Mouse (Mus musculus): Measurements from ENCODE around the gene Cep170.
A peak's percentile ranks its signal among the peaks of the same experiment; 100 is the strongest.

Cep170 gene

GRCm38 (mm10) chr1:176825084-176825483 lies 11.2 kb upstream of the Cep170 start:
- no peak for DNase-seq (ENCODE audit: low spot score)

- DNase-seq (ENCODE audit: low spot score), result no peak
Measured at GRCm38 (mm10) chr1:176824611-176825010, 10.7 kb upstream of the Cep170 start.

GRCm38 (mm10) chr1:176823889-176824288 lies 10.0 kb upstream of the Cep170 start:
- no peak for DNase-seq (ENCODE audit: low spot score)

- DNase-seq (ENCODE audit: low spot score), result no peak
Measured at GRCm38 (mm10) chr1:176822949-176823348, 9.1 kb upstream of the Cep170 start.

- no peak for DNase-seq (ENCODE audit: low spot score)
Measured at GRCm38 (mm10) chr1:176821929-176822328, 8.1 kb upstream of the Cep170 start.

GRCm38 (mm10) chr1:176818763-176819162 lies 4.9 kb upstream of the Cep170 start:
- DNase-seq (ENCODE audit: low spot score), result no peak

- DNase-seq (ENCODE audit: low spot score), result no peak
Measured at GRCm38 (mm10) chr1:176818147-176818546, 4.3 kb upstream of the Cep170 start.

- no peak for DNase-seq (ENCODE audit: low spot score)
Measured at GRCm38 (mm10) chr1:176816728-176817127, 2.9 kb upstream of the Cep170 start.

GRCm38 (mm10) chr1:176814591-176815062 lies 760 bp upstream of the Cep170 start, which contains the start of gene Sdccag8:
Gene Sdccag8, plus strand, starts transcription at chr1:176814660.
- DNase-seq (ENCODE audit: low spot score), result peak; percentile 94

GRCm38 (mm10) chr1:176813292-176814035 lies 403 bp downstream of the Cep170 start:
- peak; percentile 55 for DNase-seq (ENCODE audit: low spot score)

- DNase-seq (ENCODE audit: low spot score), result no peak
Measured at GRCm38 (mm10) chr1:176812491-176813291, 1.2 kb downstream of the Cep170 start.

GRCm38 (mm10) chr1:176811892-176812291 lies 2.0 kb downstream of the Cep170 start:
- DNase-seq (ENCODE audit: low spot score), result no peak

GRCm38 (mm10) chr1:176810161-176810560 lies 3.7 kb downstream of the Cep170 start:
- DNase-seq (ENCODE audit: low spot score), result no peak

- peak; percentile 61 for DNase-seq (ENCODE audit: low spot score)
Measured at GRCm38 (mm10) chr1:176800728-176801365, 13.0 kb downstream of the Cep170 start.

- DNase-seq (ENCODE audit: low spot score), result no peak
Measured at GRCm38 (mm10) chr1:176798673-176799072, 15.2 kb downstream of the Cep170 start.

- no peak for DNase-seq (ENCODE audit: low spot score)
Measured at GRCm38 (mm10) chr1:176792175-176792574, 21.7 kb downstream of the Cep170 start.

- no peak for DNase-seq (ENCODE audit: low spot score)
Measured at GRCm38 (mm10) chr1:176789326-176789725, 24.5 kb downstream of the Cep170 start.

GRCm38 (mm10) chr1:176774533-176774932 lies 39.3 kb downstream of the Cep170 start:
- no peak for DNase-seq (ENCODE audit: low spot score)

- no peak for DNase-seq (ENCODE audit: low spot score)
Measured at GRCm38 (mm10) chr1:176762295-176762694, 51.6 kb downstream of the Cep170 start.

GRCm38 (mm10) chr1:176760673-176761072 lies 53.2 kb downstream of the Cep170 start:
- DNase-seq (ENCODE audit: low spot score), result no peak

- DNase-seq (ENCODE audit: low spot score), result no peak
Measured at GRCm38 (mm10) chr1:176755586-176755985, 58.3 kb downstream of the Cep170 start.
